ENCODE assay signal across 8 mouse cellular contexts in genomic region chr12:75307961-75308951, GRCm38 (mm10). TPM values are rescaled to one million over a fixed set of nuclear protein-coding genes. Genes with fewer than 3 reads are reported as not detected.
DNase-seq lines count a peak whose midpoint lies in the region; ATAC-seq and TF ChIP-seq lines count a peak whose summit lies in the region.

TSS of gene Rhoj (plus strand) at chr12:75308322.

- no peaks in the 10 kb centered on the region for H3K36me3 ChIP-seq in ES-E14 (ENCODE audit: control insufficient read depth, insufficient read depth, low read length, poor library complexity, severe bottlenecking)
- H3K36me3 ChIP-seq in liver, embryonic 15.5 days (replicated peaks) = no peaks in the 10 kb centered on the region
- H3K36me3 ChIP-seq in neural tube, embryonic 13.5 days = no peaks in the 10 kb centered on the region

- H3K27ac ChIP-seq in ES-E14 (ENCODE audit: insufficient read depth, low read depth, low read length, poor library complexity, severe bottlenecking) = no peak within 1 kb of the TSS
- H3K27ac ChIP-seq in liver, embryonic 15.5 days (replicated peaks) = peak within 1 kb of the TSS; percentile 59
- H3K27ac ChIP-seq in neural tube, embryonic 13.5 days (replicated peaks) = peak within 1 kb of the TSS; percentile 85

- no peaks in the 10 kb centered on the region for H3K4me1 ChIP-seq in ES-E14 (ENCODE audit: control insufficient read depth in 2 of 2, insufficient read depth in 2 of 2, low read length in 2 of 2, poor library complexity in 1 of 2)
- no peaks in the 10 kb centered on the region for H3K4me1 ChIP-seq in liver, embryonic 15.5 days (replicated peaks)
- peaks cover 17% of the 10 kb centered on the region for H3K4me1 ChIP-seq in neural tube, embryonic 13.5 days (replicated peaks)

- ATAC-seq in liver, embryonic 15.5 days (ENCODE audit: insufficient read depth) = peak; percentile 42
- ATAC-seq in neural tube, embryonic 13.5 days (ENCODE audit: low read depth) = peak; percentile 90

- peak within 1 kb of the TSS; percentile 20 to 22 for H3K4me3 ChIP-seq in ES-E14 (ENCODE audit: insufficient read depth in 1 of 2, low read depth in 1 of 2, low read length in 2 of 2, poor library complexity in 1 of 2, severe bottlenecking in 1 of 2)
- peak within 1 kb of the TSS; percentile 43 for H3K4me3 ChIP-seq in liver, embryonic 15.5 days (replicated peaks)
- H3K4me3 ChIP-seq in neural tube, embryonic 13.5 days = peak within 1 kb of the TSS; percentile 50

- DNase-seq in ES-E14 (ENCODE audit: low read depth, low spot score) = peak; percentile 20
- peak; percentile 29 for DNase-seq in cerebellum, adult 8-10 months
- peak; percentile 69 for DNase-seq in forelimb bud, embryonic 11.5 days (ENCODE audit: low read depth, low spot score)
- peak; percentile 82 for DNase-seq in heart, postnatal 25 days (ENCODE audit: low spot score)
- DNase-seq in large intestine, adult 2 months (ENCODE audit: low read depth, low spot score) = no peak
- DNase-seq in thymus, postnatal 4 days = peak; percentile 46

- in situ Hi-C loops in ES-E14 (cut with MboI; ENCODE audit: low sequenced_read_pairs in 2 of 2, unreplicated experiment in 2 of 2) = no loop called here

- H3K27me3 ChIP-seq in liver, embryonic 15.5 days = peaks cover 43% of the 10 kb centered on the region
- H3K27me3 ChIP-seq in neural tube, embryonic 13.5 days = no peaks in the 10 kb centered on the region; the same call in 1 of the 2 replicates

- intact Hi-C loops in heart, postnatal 25 days (cut with DNase I) = loop anchor here (2.0 kb wide), 1 partner anchor 23 kb away; no protein-coding TSS in a partner anchor

- 2% methylated on average over 34 of the region's 34 CpGs for WGBS in large intestine, adult 2 months
- under 1% methylated on average over 34 of the region's 34 CpGs for WGBS in liver, embryonic 15.5 days (ENCODE audit: insufficient replicate concordance)
- under 1% methylated on average over 34 of the region's 34 CpGs for WGBS in neural tube, embryonic 13.5 days

- H3K9ac ChIP-seq in ES-E14 (ENCODE audit: insufficient read depth, low read depth, low read length, poor library complexity, severe bottlenecking) = peak within 1 kb of the TSS; percentile 8; the same call in 1 of the 2 replicates
- H3K9ac ChIP-seq in liver, embryonic 15.5 days = no peak within 1 kb of the TSS
- H3K9ac ChIP-seq in neural tube, embryonic 13.5 days = peak within 1 kb of the TSS; percentile 79

- H3K9me3 ChIP-seq in ES-E14 (ENCODE audit: control insufficient read depth, insufficient read depth, low read depth, low read length) = no peaks in the 10 kb centered on the region
- H3K9me3 ChIP-seq in liver, embryonic 15.5 days (replicated peaks) = no peaks in the 10 kb centered on the region
- H3K9me3 ChIP-seq in neural tube, embryonic 13.5 days = no peaks in the 10 kb centered on the region

- H3K4me2 ChIP-seq in liver, embryonic 15.5 days = peak within 1 kb of the TSS; percentile 62
- H3K4me2 ChIP-seq in neural tube, embryonic 13.5 days = peak within 1 kb of the TSS; percentile 90

TF ChIP-seq in ES-E14, 5 proteins besides CTCF, POLR2A, EP300 and RAD21:
- TF ChIP-seq CHD2 (IDR thresholded peaks at IDR 0.05; ENCODE audit: low read depth, low read length) (no peak), ZNF384 (IDR thresholded peaks at IDR 0.05; ENCODE audit: low read depth, low read length) (no peak), MAFK (IDR thresholded peaks at IDR 0.05; ENCODE audit: insufficient read depth, low read depth, low read length) (no peak), ZC3H11A (IDR thresholded peaks at IDR 0.05; ENCODE audit: borderline replicate concordance, low read depth, low read length) (no peak), HCFC1 (IDR thresholded peaks at IDR 0.05; ENCODE audit: borderline replicate concordance, insufficient read depth, low read length) (no peak)
TF ChIP-seq in ES-E14: peak in this region for 0.

RNA-seq across cellular contexts. Expression of gene Rhoj, which starts in this region (rescaled TPM):
- 0.16 and 0.80 TPM in 2 replicates for total RNA-seq in ES-E14 (2012; rRNA removed)
- 10 to 100 TPM; 32.2 to 41.4 TPM for total RNA-seq in heart, postnatal 25 days (2021)
- 18.0 and 21.0 TPM in 2 replicates for polyA plus RNA-seq in large intestine, adult 2 months (2012; rRNA removed)
- polyA plus RNA-seq in liver, embryonic 15.5 days (2015; fragmentation: Nextera tagmentation; extraction: Ambion mirVana) = 7.8 and 8.1 TPM in 2 replicates
- 35.7 and 37.2 TPM in 2 replicates for polyA plus RNA-seq in neural tube, embryonic 13.5 days (2015; fragmentation: Nextera tagmentation; extraction: Ambion mirVana)

Comparison
In these comparisons a context has a peak if more than half of its experiments do, and no peak if none do; other contexts are left out.
1. RNA of gene Rhoj (total RNA-seq): 32.2 to 41.4 TPM in heart, postnatal 25 days; 0.16 to 0.80 TPM in ES-E14; every median in the first group is over 10 times any median in the second.
2. Peak in DNase-seq, H3K4me3 ChIP-seq and H3K9ac ChIP-seq in ES-E14; RNA of the gene not detected or under 1 TPM.
3. Peak in every context shown above with its lines, with median percentiles within 50 percentile points of each other: H3K4me3 ChIP-seq.